Mouse (Mus musculus) forebrain, embryonic 14.5 days (tissue): ENCODE data around the gene Lrrc28. TPM values are rescaled to one million over a fixed set of nuclear protein-coding genes. Genes with fewer than 3 reads are reported as not detected.

Experiments used
- ATAC-seq: fragments of 200-750 bp; cut with Nextera tagmentation; 2 replicates; pipeline ENCODE4 v1.8.0; 2017; ENCODE audit warnings: mild to moderate bottlenecking, moderate library complexity
- DNase-seq: peaks from one replicate; pipeline ENCODE4 v3.0.0-alpha.2; 2015; ENCODE audit warnings: low spot score
- H3K27ac ChIP-seq: fragments of 300-500 bp; sonication (generic); 2 replicates; pipeline ENCODE4 v1.5.1; 2014; ENCODE audit warnings: low read depth, mild to moderate bottlenecking, control low read depth, low read length, moderate library complexity
- H3K27me3 ChIP-seq: fragments of 300-500 bp; sonication (generic); replicated peaks from 2 replicates; pipeline ENCODE4 v1.6.1; 2014; ENCODE audit warnings: low read length, control low read depth, mixed read lengths; ENCODE audit not compliant: control insufficient read depth, insufficient read depth
- H3K36me3 ChIP-seq: fragments of 300-500 bp; sonication (generic); 2 replicates; pipeline ENCODE4 v1.6.1; 2014; ENCODE audit warnings: low read length, control low read depth; ENCODE audit not compliant: control insufficient read depth, insufficient read depth
- H3K4me1 ChIP-seq: fragments of 300-500 bp; sonication (generic); 2 replicates; pipeline ENCODE4 v1.6.1; 2014; ENCODE audit warnings: antibody characterized with exemption, low read length, control low read depth; ENCODE audit not compliant: control insufficient read depth, insufficient read depth
- H3K4me2 ChIP-seq: fragments of 300-500 bp; sonication (generic); 2 replicates; pipeline ENCODE4 v1.6.1; 2014; ENCODE audit warnings: mild to moderate bottlenecking, control low read depth, low read length
- H3K4me3 ChIP-seq: fragments of 300-500 bp; sonication (generic); 2 replicates; pipeline ENCODE4 v1.5.1; 2014; ENCODE audit warnings: low read depth, low read length, control low read depth
- H3K9ac ChIP-seq: fragments of 300-500 bp; sonication (generic); 2 replicates; pipeline ENCODE4 v1.6.1; 2014; ENCODE audit warnings: mild to moderate bottlenecking, low read length, control low read depth, moderate library complexity
- H3K9me3 ChIP-seq: fragments of 300-500 bp; sonication (generic); replicated peaks from 2 replicates; pipeline ENCODE4 v1.6.1; 2016; ENCODE audit warnings: low read length, control low read depth, mixed read lengths; ENCODE audit not compliant: control insufficient read depth
- WGBS: fragments of 180-500 bp; shearing (Covaris S2); extraction: QIAGEN DNeasy Blood & Tissue Kit; methylation state at CpG from one replicate; pipeline ENCODE4 v1.1.7; 2014; 5-methylcytosine and 5-hydroxymethylcytosine counted together
- polyA plus RNA-seq: library from polyadenylated mRNA; unstranded; fragments of >200 nt; fragmentation: Nextera tagmentation; extraction: Ambion mirVana; gene quantifications from 2 replicates; pipeline ENCODE4 v1.2.1, GENCODE M21; 2014

The Lrrc28 gene
- polyA plus RNA-seq, 1 experiment from 2014 or later = 40.5 TPM

DNA sequence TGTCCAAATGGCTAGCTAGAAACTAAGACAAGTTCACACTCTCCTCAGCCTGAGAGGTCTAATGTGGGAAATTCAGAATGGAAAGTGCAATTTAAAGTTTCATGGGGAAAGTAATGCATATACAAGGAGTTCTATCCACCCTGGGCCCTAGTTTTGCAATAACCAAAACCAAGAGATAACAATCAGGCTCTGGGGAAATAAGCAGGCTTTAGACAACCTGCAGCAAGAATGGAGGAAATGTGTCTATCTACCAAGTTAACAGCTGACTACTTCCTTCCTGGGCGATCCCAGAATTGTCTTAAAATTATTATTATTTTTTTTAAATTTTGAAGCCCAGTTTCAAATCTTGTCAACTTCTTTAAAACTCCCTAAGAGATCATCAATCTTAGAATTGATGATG lies 48.7 kb downstream of the Lrrc28 start:
- peaks cover 6% of the 10 kb centered on the region; the same call in 1 of the 2 replicates for H3K27me3 ChIP-seq
- DNase-seq (no peak), ATAC-seq (no peak)
- no peak overlapping the region for H3K27ac ChIP-seq
- H3K9ac ChIP-seq = no peak overlapping the region
- no peaks in the 10 kb centered on the region for H3K4me1 ChIP-seq
- H3K4me2 ChIP-seq = no peak overlapping the region
- H3K36me3 ChIP-seq = no peaks in the 10 kb centered on the region
- no peak overlapping the region for H3K4me3 ChIP-seq
- H3K9me3 ChIP-seq = no peaks in the 10 kb centered on the region
- WGBS = 93% methylated on average over 1 of the region's 1 CpGs

DNA sequence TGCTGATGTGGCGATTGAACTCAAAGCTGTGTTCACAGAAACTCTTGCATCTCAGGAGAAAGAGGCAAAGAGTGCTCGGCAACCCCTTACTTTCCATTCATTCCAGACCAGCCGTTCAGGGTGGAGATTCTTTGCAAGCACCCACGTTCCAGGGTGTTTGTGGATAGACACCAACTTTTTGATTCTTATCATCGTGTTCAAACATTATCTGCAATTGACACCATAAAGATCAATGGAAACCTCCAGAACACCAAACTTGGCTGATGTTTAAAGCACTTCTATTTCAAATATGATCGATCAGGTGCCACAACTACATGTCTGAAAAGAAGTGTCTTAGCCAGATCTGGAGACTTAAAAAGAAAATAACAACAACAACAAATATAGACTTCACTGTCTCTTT lies 51.2 kb downstream of the Lrrc28 start:
- WGBS = 89% methylated on average over 6 of the region's 6 CpGs
- Histone ChIP-seq H3K9me3 (no peaks in the 10 kb centered on the region), H3K36me3 (no peaks in the 10 kb centered on the region), H3K4me1 (peaks cover 3% of the 10 kb centered on the region; the same call in 1 of the 2 replicates), H3K4me3 (no peak overlapping the region), H3K27ac (no peak overlapping the region), H3K27me3 (no peaks in the 10 kb centered on the region), H3K4me2 (no peak overlapping the region), H3K9ac (no peak overlapping the region)
- no peak for DNase-seq
- ATAC-seq = no peak

- Histone ChIP-seq H3K4me2 (no peak overlapping the region), H3K4me3 (no peak overlapping the region), H3K4me1 (peaks cover 3% of the 10 kb centered on the region; the same call in 1 of the 2 replicates), H3K36me3 (no peaks in the 10 kb centered on the region), H3K27ac (no peak overlapping the region), H3K9me3 (no peaks in the 10 kb centered on the region), H3K9ac (no peak overlapping the region), H3K27me3 (no peaks in the 10 kb centered on the region)
- no peak for ATAC-seq
- WGBS = 88% methylated on average over 6 of the region's 6 CpGs
- no peak for DNase-seq
Measured at GRCm38 (mm10) chr7:67592670-67593069, 52.4 kb downstream of the Lrrc28 start.

DNA sequence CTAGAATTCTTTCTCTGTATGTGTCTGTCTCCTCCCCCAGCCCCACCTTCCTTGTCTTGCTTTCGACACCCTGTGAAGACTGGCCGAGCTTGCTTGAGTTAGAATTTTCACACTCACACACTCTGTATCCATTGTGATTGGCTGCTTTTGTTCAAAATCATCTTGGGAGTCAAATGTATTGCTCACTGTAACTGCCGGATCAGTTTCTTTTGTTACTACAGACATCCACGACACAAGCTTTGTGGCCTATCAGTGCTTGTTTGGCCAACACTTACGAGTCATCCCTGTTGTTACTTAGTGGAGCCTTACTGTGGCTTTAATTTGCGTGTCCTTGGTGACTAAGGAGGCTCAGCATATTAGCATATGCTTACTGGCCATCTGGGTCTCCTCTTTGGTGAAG lies 56.3 kb downstream of the Lrrc28 start:
- H3K4me1 ChIP-seq = peaks cover 3% of the 10 kb centered on the region; the same call in 1 of the 2 replicates
- H3K9me3 ChIP-seq = no peaks in the 10 kb centered on the region
- H3K4me2 ChIP-seq = no peak overlapping the region
- WGBS = 47% methylated on average over 6 of the region's 6 CpGs
- DNase-seq = no peak
- no peaks in the 10 kb centered on the region for H3K36me3 ChIP-seq
- no peak overlapping the region for H3K9ac ChIP-seq
- H3K27ac ChIP-seq = no peak overlapping the region
- ATAC-seq = no peak
- H3K27me3 ChIP-seq = no peaks in the 10 kb centered on the region
- H3K4me3 ChIP-seq = no peak overlapping the region

DNA sequence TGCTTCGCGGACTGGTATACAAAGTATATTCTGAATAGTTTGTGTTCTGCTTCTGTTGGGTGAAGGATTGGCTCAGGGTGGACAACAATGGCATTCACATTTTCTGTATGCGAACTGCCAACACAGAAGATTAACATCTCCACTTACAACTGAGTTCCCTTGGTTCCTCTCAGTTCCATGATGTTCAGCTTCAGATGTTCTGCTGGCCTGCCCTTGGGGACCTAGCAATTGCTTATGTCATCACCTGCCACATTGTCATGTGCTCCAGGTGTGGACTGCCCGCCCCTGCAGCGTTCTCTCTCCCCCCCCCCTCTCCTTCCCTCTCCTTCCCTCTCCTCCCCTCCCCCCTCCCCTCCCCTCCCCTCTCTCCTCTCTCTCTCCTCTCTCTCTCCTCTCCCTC lies 58.6 kb downstream of the Lrrc28 start:
- DNase-seq = no peak
- Histone ChIP-seq H3K9ac (no peak overlapping the region), H3K36me3 (no peaks in the 10 kb centered on the region), H3K27ac (no peak overlapping the region), H3K4me2 (no peak overlapping the region), H3K9me3 (no peaks in the 10 kb centered on the region), H3K4me3 (no peak overlapping the region), H3K27me3 (no peaks in the 10 kb centered on the region), H3K4me1 (peaks cover 3% of the 10 kb centered on the region; the same call in 1 of the 2 replicates)
- WGBS = 81% methylated on average over 5 of the region's 5 CpGs
- ATAC-seq = no peak

- DNase-seq = no peak
- Histone ChIP-seq H3K9ac (no peak overlapping the region), H3K9me3 (no peaks in the 10 kb centered on the region), H3K36me3 (no peaks in the 10 kb centered on the region), H3K27me3 (no peaks in the 10 kb centered on the region), H3K4me1 (no peaks in the 10 kb centered on the region), H3K27ac (no peak overlapping the region), H3K4me3 (no peak overlapping the region), H3K4me2 (no peak overlapping the region)
- ATAC-seq = no peak
- 70% methylated on average over 5 of the region's 5 CpGs for WGBS
Measured at GRCm38 (mm10) chr7:67583852-67584251, 61.2 kb downstream of the Lrrc28 start.

DNA sequence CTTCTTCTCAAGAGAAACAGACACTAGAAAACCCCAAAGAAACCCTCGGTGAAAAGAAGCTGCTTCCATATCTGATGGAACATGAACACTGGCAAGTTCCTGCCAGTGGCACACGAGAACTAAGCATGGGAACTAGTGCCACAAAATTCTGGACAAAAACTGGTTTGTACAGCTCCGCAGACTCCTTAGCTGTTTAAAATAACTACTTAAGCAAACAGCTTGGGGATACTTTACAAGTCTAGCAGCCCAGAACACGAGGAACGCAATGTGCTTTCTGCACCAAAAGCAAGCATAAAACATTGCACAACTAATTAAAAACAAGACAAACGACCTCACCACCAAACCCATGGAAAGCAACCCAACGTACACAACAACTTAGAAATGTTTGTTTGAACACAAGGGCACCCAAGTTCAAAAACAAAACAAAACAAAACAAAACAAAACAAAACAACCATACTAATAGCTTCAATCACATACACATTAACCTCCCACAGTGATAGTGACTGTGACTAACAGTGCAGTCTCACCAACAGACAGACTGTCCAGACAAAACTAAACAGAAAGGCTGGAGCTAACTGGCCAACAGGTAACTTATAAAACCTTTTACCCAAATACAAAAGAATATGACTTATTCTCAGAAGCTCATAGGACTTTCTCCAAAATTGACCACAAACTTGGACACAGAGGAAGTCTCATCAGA lies 66.1 kb downstream of the Lrrc28 start:
- Histone ChIP-seq H3K9me3 (no peaks in the 10 kb centered on the region), H3K4me3 (no peak overlapping the region), H3K36me3 (no peaks in the 10 kb centered on the region), H3K4me1 (no peaks in the 10 kb centered on the region), H3K4me2 (no peak overlapping the region), H3K27ac (no peak overlapping the region), H3K27me3 (no peaks in the 10 kb centered on the region), H3K9ac (no peak overlapping the region)
- no peak for ATAC-seq
- WGBS = 65% methylated on average over 7 of the region's 7 CpGs
- no peak for DNase-seq

- Histone ChIP-seq H3K36me3 (no peaks in the 10 kb centered on the region), H3K9me3 (no peaks in the 10 kb centered on the region), H3K9ac (no peak overlapping the region), H3K27ac (no peak overlapping the region), H3K27me3 (no peaks in the 10 kb centered on the region), H3K4me3 (no peak overlapping the region), H3K4me2 (no peak overlapping the region), H3K4me1 (no peaks in the 10 kb centered on the region)
- ATAC-seq (no peak), DNase-seq (no peak)
- WGBS = 88% methylated on average over 6 of the region's 6 CpGs
Measured at GRCm38 (mm10) chr7:67578044-67578443, 67.0 kb downstream of the Lrrc28 start.

DNA sequence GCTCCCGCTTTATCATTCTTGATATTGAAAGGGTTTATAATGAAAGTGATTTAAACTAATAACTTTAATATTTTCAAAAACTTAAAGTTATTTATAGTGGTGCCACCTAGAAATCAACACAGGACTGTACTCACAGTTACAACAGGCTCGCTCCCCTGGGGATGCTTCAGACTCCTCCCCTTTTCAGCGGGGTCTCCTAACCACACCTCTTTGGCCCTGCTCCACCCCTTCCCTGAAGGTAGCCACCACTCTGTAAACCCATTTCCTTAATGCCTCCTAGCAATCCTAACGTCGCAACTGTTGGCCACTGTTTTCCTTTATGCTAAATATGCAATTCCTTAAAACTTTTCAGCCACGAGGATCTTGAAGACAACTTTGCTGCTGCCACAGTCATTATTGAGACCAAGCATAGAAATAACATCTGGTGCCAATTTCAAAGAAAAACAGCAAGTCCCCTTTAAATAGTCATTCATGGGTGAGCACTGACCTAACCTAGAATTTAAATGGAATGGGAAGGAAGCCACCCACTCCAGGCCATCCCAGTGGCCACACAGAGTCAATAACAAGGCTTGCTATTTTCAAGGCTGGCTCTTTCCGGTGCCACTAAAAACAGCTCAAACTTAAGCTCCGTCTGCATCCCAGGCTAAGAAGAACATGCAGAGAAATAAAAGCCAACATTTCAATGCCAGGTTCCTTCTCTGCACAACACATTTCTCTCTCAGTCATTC lies 78.4 kb downstream of the Lrrc28 start:
- Histone ChIP-seq H3K4me2 (no peak overlapping the region), H3K36me3 (no peaks in the 10 kb centered on the region), H3K9ac (no peak overlapping the region), H3K27ac (no peak overlapping the region), H3K4me1 (no peaks in the 10 kb centered on the region), H3K9me3 (no peaks in the 10 kb centered on the region), H3K27me3 (no peaks in the 10 kb centered on the region), H3K4me3 (no peak overlapping the region)
- no peak for ATAC-seq
- WGBS = 75% methylated on average over 8 of the region's 8 CpGs
- no peak for DNase-seq
